Mouse (Mus musculus) midbrain, embryonic 14.5 days (tissue): ENCODE data around the gene Brdt. TPM values are rescaled to one million over a fixed set of nuclear protein-coding genes. Genes with fewer than 3 reads are reported as not detected.

Source experiments
- ATAC-seq: fragments of 200-750 bp; cut with Nextera tagmentation; 2 replicates; pipeline ENCODE4 v1.8.0; 2017; ENCODE audit warnings: moderate number of reproducible peaks, moderate library complexity; ENCODE audit not compliant: low FRiP score, low TSS enrichment
- DNase-seq: peaks from one replicate; pipeline ENCODE4 v3.0.0-alpha.2; 2015
- H3K27ac ChIP-seq: fragments of 300-500 bp; sonication (generic); replicated peaks from 2 replicates; pipeline ENCODE4 v1.5.1; 2014; ENCODE audit warnings: mild to moderate bottlenecking, low read depth, low read length, moderate library complexity
- H3K27me3 ChIP-seq: fragments of 300-500 bp; sonication (generic); 2 replicates; pipeline ENCODE4 v1.6.1; 2014; ENCODE audit warnings: low read length, control low read depth, mixed read lengths; ENCODE audit not compliant: control insufficient read depth, insufficient read depth
- H3K36me3 ChIP-seq: fragments of 300-500 bp; sonication (generic); 2 replicates; pipeline ENCODE4 v1.6.1; 2014; ENCODE audit warnings: low read length, control low read depth; ENCODE audit not compliant: control insufficient read depth, insufficient read depth
- H3K4me1 ChIP-seq: fragments of 300-500 bp; sonication (generic); 2 replicates; pipeline ENCODE4 v1.6.1; 2014; ENCODE audit warnings: mild to moderate bottlenecking, antibody characterized with exemption, low read length, control low read depth; ENCODE audit not compliant: control insufficient read depth, insufficient read depth
- H3K4me2 ChIP-seq: fragments of 300-500 bp; sonication (generic); 2 replicates; pipeline ENCODE4 v1.6.1; 2014; ENCODE audit warnings: mild to moderate bottlenecking, low read length, moderate library complexity
- H3K4me3 ChIP-seq: fragments of 300-500 bp; sonication (generic); replicated peaks from 2 replicates; pipeline ENCODE4 v1.5.1; 2014; ENCODE audit warnings: low read depth, low read length
- H3K9ac ChIP-seq: fragments of 300-500 bp; sonication (generic); replicated peaks from 2 replicates; pipeline ENCODE4 v1.6.1; 2014; ENCODE audit warnings: mild to moderate bottlenecking, low read length, moderate library complexity
- H3K9me3 ChIP-seq: fragments of 300-500 bp; sonication (generic); 2 replicates; pipeline ENCODE4 v1.6.1; 2016; ENCODE audit warnings: low read length, control low read depth, mixed read lengths; ENCODE audit not compliant: control insufficient read depth
- WGBS: fragments of 180-500 bp; shearing (Covaris S2); extraction: QIAGEN DNeasy Blood & Tissue Kit; methylation state at CpG from one replicate; pipeline ENCODE4 v1.1.7; 2014; 5-methylcytosine and 5-hydroxymethylcytosine counted together
- polyA plus RNA-seq: library from polyadenylated mRNA; unstranded; fragments of >200 nt; fragmentation: Nextera tagmentation; extraction: Ambion mirVana; gene quantifications from 2 replicates; pipeline ENCODE4 v1.2.1, GENCODE M21; 2014

The Brdt gene
- polyA plus RNA-seq: 2.8 and 3.2 TPM in 2 replicates

- DNase-seq: no peak
- 92% methylated on average over 30 of the region's 30 CpGs for WGBS
- no peak within 1 kb of the TSS for H3K4me3 ChIP-seq
Measured at GRCm38 (mm10) chr5:107330916-107331421, at the start of gene Brdt. Brdt (plus strand) TSS chr5:107331159.

GRCm38 (mm10) chr5:107282561-107283307 lies 48.2 kb upstream of the Brdt start:
- no peak for DNase-seq
- Histone ChIP-seq H3K4me3 (no peak overlapping the region), H3K36me3 (no peaks in the 10 kb centered on the region), H3K27me3 (peaks cover under 1% of the 10 kb centered on the region; the same call in 1 of the 2 replicates), H3K4me2 (no peak overlapping the region), H3K9ac (no peak overlapping the region), H3K9me3 (no peaks in the 10 kb centered on the region), H3K27ac (no peak overlapping the region), H3K4me1 (no peaks in the 10 kb centered on the region)
- no peak for ATAC-seq
- 76% methylated on average over 9 of the region's 9 CpGs for WGBS

More at GRCm38 (mm10) chr5:107330916-107331421, at the start of gene Brdt:
- no peak within 1 kb of the TSS for H3K4me2 ChIP-seq
- no peak within 1 kb of the TSS for H3K27ac ChIP-seq
- H3K9me3 ChIP-seq: no peaks in the 10 kb centered on the region
- no peaks in the 10 kb centered on the region for H3K36me3 ChIP-seq
- no peak within 1 kb of the TSS for H3K9ac ChIP-seq
- H3K4me1 ChIP-seq: no peaks in the 10 kb centered on the region
- no peaks in the 10 kb centered on the region for H3K27me3 ChIP-seq
- ATAC-seq: no peak

GRCm38 (mm10) chr5:107283935-107284524 lies 46.9 kb upstream of the Brdt start:
- Histone ChIP-seq H3K36me3 (no peaks in the 10 kb centered on the region), H3K4me1 (peaks cover 5% of the 10 kb centered on the region; the same call in 1 of the 2 replicates), H3K9ac (no peak overlapping the region), H3K9me3 (no peaks in the 10 kb centered on the region), H3K4me3 (no peak overlapping the region), H3K4me2 (no peak overlapping the region), H3K27ac (no peak overlapping the region), H3K27me3 (peaks cover 12% of the 10 kb centered on the region)
- no peak for DNase-seq
- no peak for ATAC-seq
- WGBS: 76% methylated on average over 10 of the region's 10 CpGs

- 89% methylated on average over 6 of the region's 6 CpGs for WGBS
Measured at GRCm38 (mm10) chr5:107285563-107285962, 45.4 kb upstream of the Brdt start.

GRCm38 (mm10) chr5:107287254-107287907 lies 43.6 kb upstream of the Brdt start:
- no peak for ATAC-seq
- peak; percentile 90 for DNase-seq
- Histone ChIP-seq H3K36me3 (no peaks in the 10 kb centered on the region), H3K9me3 (no peaks in the 10 kb centered on the region), H3K27me3 (peaks cover 22% of the 10 kb centered on the region), H3K9ac (no peak overlapping the region), H3K4me3 (no peak overlapping the region), H3K4me1 (peaks cover 5% of the 10 kb centered on the region; the same call in 1 of the 2 replicates), H3K27ac (no peak overlapping the region), H3K4me2 (no peak overlapping the region)
- WGBS: 26% methylated on average over 6 of the region's 6 CpGs

More at GRCm38 (mm10) chr5:107285563-107285962, 45.4 kb upstream of the Brdt start:
- no peak overlapping the region for H3K4me3 ChIP-seq
- ATAC-seq (no peak), DNase-seq (no peak)
- H3K9me3 ChIP-seq: no peaks in the 10 kb centered on the region
- no peaks in the 10 kb centered on the region for H3K36me3 ChIP-seq
- H3K4me2 ChIP-seq: no peak overlapping the region
- H3K4me1 ChIP-seq: peaks cover 5% of the 10 kb centered on the region; the same call in 1 of the 2 replicates
- peaks cover 12% of the 10 kb centered on the region for H3K27me3 ChIP-seq
- no peak overlapping the region for H3K9ac ChIP-seq
- no peak overlapping the region for H3K27ac ChIP-seq

- peaks cover 22% of the 10 kb centered on the region for H3K27me3 ChIP-seq
- no peak overlapping the region for H3K27ac ChIP-seq
- peak overlapping the region; percentile 100 for H3K4me2 ChIP-seq
- no peak for DNase-seq
- H3K9ac ChIP-seq: no peak overlapping the region
- no peak for ATAC-seq
- peaks cover 5% of the 10 kb centered on the region; the same call in 1 of the 2 replicates for H3K4me1 ChIP-seq
- H3K4me3 ChIP-seq: peak overlapping the region; percentile 69
- WGBS: 51% methylated on average over 5 of the region's 5 CpGs
- no peaks in the 10 kb centered on the region for H3K9me3 ChIP-seq
- H3K36me3 ChIP-seq: no peaks in the 10 kb centered on the region
Measured at GRCm38 (mm10) chr5:107287908-107288267, 43.1 kb upstream of the Brdt start.

- peak; percentile 66 for DNase-seq
- Histone ChIP-seq H3K4me3 (peak overlapping the region; percentile 69), H3K9ac (peak overlapping the region; percentile 72), H3K9me3 (no peaks in the 10 kb centered on the region), H3K4me2 (peak overlapping the region; percentile 100), H3K27me3 (peaks cover 22% of the 10 kb centered on the region), H3K36me3 (no peaks in the 10 kb centered on the region), H3K4me1 (peaks cover 5% of the 10 kb centered on the region; the same call in 1 of the 2 replicates), H3K27ac (peak overlapping the region; percentile 63; the same call in 1 of the 2 replicates)
- peak; percentile 47; the same call in 1 of the 2 replicates for ATAC-seq
- under 1% methylated on average over 61 of the region's 62 CpGs for WGBS
Measured at GRCm38 (mm10) chr5:107288427-107289233, 42.3 kb upstream of the Brdt start.
